15 mouse cellular contexts compared by ENCODE assay signal in the genomic region with DNA sequence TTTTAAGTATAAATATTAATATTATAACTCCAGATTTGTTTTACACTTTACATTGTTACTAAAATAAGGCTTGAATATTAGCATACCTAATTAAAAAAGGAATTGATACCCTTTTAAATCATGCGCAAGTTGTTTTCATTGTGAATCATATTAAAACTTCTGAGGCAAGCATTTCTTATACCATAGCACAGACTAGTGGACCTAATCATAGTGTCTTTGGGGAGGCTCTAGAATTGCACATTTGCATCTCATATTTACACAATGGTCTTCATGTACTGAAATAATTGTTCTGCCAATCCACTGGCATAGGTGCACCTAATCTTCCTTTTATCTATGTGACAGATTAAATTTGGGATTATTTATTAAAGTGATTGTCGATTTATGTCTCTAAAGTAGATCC.
"Had no signal": no experiment of that assay in that cellular context is flagged by ENCODE, and none has a peak within 500 bp of the region (broad histone marks: within the 10 kb centered on the region; RNA-seq: fewer than 3 reads in every experiment).

No protein-coding gene starts in this region.

- H3K9ac ChIP-seq: liver, embryonic 15.5 days; midbrain, embryonic 12.5 days had no signal

- H3K27ac ChIP-seq: left cerebral cortex, adult 2 months; limb, embryonic 10.5 days; liver, embryonic 15.5 days; macrophage; midbrain, embryonic 12.5 days had no signal

- DNase-seq: kidney, adult 9 months; kidney, postnatal 10 days; kidney, postnatal 4 days; lung, adult 2 months; lung, postnatal 10 days; right cerebral cortex, postnatal 14 days; thymus, postnatal 4 days had no signal

- H3K4me2 ChIP-seq: liver, embryonic 11.5 days; liver, embryonic 15.5 days; midbrain, embryonic 12.5 days had no signal

- H3K4me1 ChIP-seq: limb, embryonic 10.5 days; liver, embryonic 15.5 days; megakaryocyte, embryonic 14.5 days; midbrain, embryonic 12.5 days had no signal

- H3K27me3 ChIP-seq: liver, embryonic 15.5 days; megakaryocyte, embryonic 14.5 days; midbrain, embryonic 12.5 days had no signal

- H3K36me3 ChIP-seq: limb, embryonic 10.5 days; liver, embryonic 15.5 days; midbrain, embryonic 12.5 days had no signal

- H3K9me3 ChIP-seq: limb, embryonic 10.5 days; liver, embryonic 15.5 days; megakaryocyte, embryonic 14.5 days; midbrain, embryonic 12.5 days had no signal

- H3K4me3 ChIP-seq: left cerebral cortex, adult 2 months; limb, embryonic 10.5 days; liver, embryonic 15.5 days; megakaryocyte, embryonic 14.5 days; midbrain, embryonic 12.5 days had no signal

- ATAC-seq: intestine, embryonic 16.5 days had no signal
